Mouse (Mus musculus) liver, embryonic 14.5 days (tissue): ENCODE measurements around the gene Gpr35.

Experiments
- CTCF ChIP-seq: IDR thresholded peaks from 2 replicates; pipeline ENCODE4 v1.5.1; 2016; ENCODE audit warnings: antibody characterized with exemption, low read depth, control low read depth
- EP300 ChIP-seq: IDR thresholded peaks from 2 replicates; pipeline ENCODE4 v1.6.1; 2016; ENCODE audit warnings: antibody characterized with exemption, low read depth

DNA sequence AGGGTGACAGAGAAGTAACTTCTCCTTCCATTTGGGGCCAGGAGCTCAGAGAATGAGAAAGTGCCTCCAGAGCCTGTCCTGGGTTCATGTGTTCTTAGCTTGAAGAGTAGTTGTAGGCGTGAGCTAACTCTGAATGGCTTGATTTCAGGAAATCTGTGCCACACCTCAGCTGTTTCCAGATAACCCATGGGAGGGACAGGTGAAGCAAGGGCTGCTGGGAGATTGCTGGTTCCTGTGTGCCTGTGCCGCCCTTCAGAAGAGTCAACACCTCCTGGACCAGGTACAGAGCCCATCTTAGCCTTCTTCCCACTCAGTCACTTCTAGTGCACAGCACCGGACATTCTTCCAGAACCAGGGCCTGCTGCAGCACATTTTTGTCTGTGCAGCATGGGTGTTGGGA is 12.9 kb upstream of the Gpr35 start:
- no peak for TF ChIP-seq CTCF
- no peak for TF ChIP-seq EP300
